Mouse (Mus musculus): ENCODE measurements around the gene Gm1673.

Gm1673 gene

DNA sequence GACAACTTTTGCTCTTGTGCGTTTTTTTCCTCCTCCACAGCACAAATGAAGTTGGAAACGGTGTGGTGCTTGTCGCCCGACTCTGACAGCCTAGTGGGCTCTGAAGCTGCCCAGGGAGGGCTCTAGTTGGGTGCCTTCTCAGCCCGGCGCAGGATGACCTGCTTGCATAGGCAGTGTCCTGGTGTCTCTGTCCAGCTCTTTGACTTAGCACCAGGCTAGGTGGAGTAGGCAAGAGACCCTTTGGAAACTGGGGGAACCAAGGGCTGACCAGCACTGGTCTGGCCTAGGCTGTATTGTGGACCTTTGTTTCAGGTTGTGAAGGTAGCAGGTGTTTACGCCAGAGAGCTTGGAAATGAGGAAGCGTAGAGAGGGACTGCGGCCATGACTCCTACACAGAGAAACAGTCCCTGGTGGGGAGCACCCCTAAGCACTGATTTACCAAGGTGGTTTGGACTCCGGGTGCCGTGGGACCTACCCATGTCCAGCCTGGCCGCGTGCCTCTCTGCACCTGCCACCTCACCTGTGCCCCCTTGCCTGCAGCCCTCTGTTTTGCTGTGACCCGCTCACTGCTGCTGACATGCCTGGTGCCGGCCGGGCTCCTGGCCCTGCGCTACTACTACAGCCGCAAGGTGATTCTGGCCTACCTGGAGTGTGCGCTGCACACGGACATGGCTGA is 14.7 kb downstream of the Gm1673 start:
- no peak for DNase-seq (ENCODE audit: low spot score)

DNA sequence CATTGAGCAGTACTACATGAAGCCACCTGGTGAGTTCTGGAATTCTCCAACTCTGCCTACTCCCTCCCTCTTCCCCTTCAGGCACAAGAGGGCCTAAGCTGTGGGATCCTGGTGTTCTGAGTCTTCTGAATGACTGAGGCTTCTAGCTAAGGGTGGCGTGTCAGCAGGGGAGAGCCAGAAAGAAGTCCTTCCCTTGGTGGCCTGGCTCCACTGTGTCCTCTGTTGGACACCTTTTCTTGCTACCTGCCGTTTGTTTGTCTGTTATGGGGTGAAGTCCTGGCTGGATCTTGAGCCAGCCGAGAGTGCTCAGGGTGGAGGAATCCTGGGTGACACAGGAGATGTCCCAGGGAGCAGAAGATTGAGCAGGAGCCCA is 15.3 kb downstream of the Gm1673 start:
- DNase-seq (ENCODE audit: low spot score), result no peak

- DNase-seq (ENCODE audit: low spot score), result no peak
Measured at GRCm38 (mm10) chr5:33999466-34000090, 16.3 kb downstream of the Gm1673 start.

- no peak for DNase-seq (ENCODE audit: low spot score)
Measured at GRCm38 (mm10) chr5:34000809-34001208, 17.6 kb downstream of the Gm1673 start.

DNA sequence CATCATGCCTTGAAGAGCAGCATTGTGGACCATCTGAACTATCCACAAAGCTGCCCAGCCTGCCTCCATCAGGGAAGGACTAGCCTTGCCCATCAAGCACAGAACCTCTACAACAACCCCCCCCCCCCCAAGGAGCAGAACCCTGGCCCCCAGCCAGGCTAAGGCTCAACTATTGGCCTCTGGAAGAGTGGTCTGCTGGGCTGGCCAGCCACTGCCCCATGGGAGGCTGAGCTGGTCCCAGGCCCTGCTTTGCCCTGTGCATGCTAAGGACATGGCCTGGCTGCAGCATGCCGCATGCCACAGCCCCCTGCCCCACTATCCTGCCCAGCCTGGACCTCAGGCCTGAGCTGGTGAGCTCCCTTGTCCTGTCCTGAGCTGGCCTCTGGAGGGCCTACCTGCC is 18.2 kb downstream of the Gm1673 start:
- no peak for DNase-seq (ENCODE audit: low spot score)

GRCm38 (mm10) chr5:34002636-34003035 is 19.4 kb downstream of the Gm1673 start:
- DNase-seq (ENCODE audit: low spot score), result no peak

GRCm38 (mm10) chr5:34004618-34005017 is 21.4 kb downstream of the Gm1673 start:
- no peak for DNase-seq (ENCODE audit: low spot score)

- DNase-seq (ENCODE audit: low spot score), result no peak
Measured at GRCm38 (mm10) chr5:34006832-34007231, 23.6 kb downstream of the Gm1673 start.

DNA sequence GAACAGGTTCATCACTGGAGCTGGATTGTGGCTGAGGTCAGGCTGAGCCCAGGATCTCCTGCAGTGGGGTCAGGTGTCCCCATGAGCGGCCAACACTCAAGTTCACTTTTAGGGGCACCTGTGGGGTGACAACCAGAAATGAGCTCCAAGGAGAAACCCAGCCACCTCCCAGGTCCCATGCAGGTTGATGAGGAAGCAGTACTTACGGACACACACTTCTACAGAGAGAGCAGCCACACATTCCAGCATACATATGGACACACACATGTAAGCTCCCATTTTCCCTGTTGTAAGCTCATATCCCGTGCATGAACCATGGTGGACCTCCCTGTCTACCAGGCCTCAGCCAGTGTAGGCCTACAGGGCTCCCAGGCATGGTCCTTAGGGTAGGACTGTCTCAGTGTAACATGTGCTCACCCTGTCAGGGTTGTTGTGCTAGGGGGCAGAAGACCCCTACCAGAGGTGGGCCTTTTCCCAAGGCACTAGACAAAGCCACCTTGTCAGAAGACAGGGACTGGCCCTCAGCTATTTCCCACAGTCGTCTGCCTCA is 24.2 kb downstream of the Gm1673 start:
- DNase-seq (ENCODE audit: low spot score), result no peak

DNA sequence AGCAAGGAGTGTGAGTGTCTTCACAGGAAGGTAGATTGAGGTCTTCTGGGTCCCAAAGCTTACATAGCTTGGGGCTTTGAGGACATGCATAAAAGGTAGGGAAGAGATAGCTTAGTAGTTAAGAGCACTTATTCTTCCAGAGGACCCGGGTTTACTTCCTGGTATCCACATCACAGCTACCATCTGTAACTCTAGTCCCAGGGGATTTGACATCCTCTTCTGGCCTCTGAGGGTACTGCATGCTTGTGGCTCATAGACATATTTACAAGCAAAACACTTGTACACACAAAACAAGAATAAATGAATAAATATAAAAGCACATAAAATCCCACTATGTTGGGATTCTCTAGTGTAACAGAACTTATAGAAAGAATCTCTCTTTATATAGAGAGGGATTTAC is 31.4 kb downstream of the Gm1673 start:
- no peak for DNase-seq (ENCODE audit: low spot score)

DNA sequence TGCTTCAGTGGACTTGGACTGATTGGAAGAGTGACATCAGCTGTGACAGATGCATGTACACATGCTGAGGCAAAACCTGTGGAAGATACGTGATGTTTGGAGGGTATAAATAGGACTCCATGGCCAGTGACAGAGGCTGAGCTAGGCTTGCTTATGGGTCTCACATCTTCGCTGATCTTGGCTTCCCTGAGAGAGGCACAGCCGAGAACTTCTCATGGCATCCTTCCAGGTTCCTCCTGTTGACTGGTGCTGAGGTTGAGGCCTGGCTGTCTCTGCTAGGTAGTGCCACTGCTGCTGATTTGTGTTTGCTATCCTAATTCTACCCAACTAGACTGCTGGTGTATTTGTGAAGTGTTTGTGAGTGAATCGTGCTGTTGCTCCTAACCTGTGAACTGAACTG is 35.7 kb downstream of the Gm1673 start:
- no peak for DNase-seq (ENCODE audit: low spot score)

DNA sequence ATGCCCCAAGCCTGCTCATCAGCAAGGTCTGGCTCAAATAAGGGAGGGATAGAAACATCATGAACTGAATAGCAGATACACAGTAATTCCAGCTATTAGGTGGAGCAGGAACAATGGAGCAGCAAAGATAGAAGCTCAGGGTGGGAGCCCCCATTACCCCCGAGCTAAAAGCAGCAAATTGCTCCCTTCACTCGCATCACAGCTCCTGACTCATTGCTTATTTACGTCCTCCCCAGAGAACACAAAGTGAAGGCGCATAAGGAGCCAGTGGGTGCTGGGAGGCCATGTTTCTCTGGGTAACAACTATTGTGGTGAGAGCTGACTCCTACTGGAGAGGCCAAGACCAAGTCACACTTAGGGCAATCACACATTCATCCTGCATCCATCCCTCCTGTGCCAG is 46.9 kb downstream of the Gm1673 start:
- DNase-seq (ENCODE audit: low spot score), result no peak

- DNase-seq (ENCODE audit: low spot score), result no peak
Measured at GRCm38 (mm10) chr5:34031022-34031421, 47.8 kb downstream of the Gm1673 start.

DNA sequence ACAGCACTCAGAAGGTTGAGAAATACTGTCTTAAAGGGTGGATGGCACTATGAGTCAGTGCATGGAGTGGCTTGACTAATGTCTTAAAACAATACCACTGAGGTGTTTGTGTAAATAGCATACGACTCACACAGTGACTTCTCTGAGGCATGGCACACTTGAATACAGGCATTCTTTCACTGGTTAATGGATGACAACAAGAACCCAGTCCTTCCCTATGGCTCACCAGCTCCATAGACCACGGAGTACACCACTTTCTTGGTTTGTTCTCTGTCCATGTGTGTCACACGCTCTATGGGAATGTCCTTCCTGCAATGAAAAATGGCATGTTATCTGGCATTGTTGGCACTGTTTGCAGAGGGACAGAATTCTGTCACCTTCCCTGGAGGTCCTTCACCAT is 49.3 kb downstream of the Gm1673 start:
- no peak for DNase-seq (ENCODE audit: low spot score)
